Mouse (Mus musculus): Measurements from ENCODE around the gene Hyls1. TPM values are rescaled to one million over a fixed set of nuclear protein-coding genes. Genes with fewer than 3 reads are reported as not detected.

Gene Hyls1
- total and polyA plus RNA-seq, 3 experiments = 15.4 to 18.9 (median 18.3) TPM

DNA sequence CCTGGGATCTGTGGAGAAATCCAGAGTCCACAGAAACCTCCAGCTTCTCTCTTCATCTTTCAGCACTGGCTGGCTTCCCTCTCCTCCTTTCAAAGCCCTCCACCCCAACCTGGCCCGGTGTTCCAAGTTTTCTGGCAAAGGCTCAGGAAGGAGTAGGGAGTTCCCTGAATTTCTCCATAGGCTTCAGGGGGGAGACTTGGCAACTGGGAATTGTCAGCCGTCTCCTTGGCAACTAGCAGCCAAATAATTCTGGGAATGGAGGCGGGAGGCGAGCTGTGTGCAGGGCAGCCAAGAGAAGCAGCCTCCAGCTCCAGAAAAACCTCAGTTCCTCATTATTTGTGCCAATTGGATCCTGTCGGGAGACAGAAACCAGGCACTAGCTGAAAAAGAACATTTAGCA, 46.7 kb downstream of the Hyls1 start:
- Histone ChIP-seq H3K27me3 (replicated peaks) (no peaks in the 10 kb centered on the region), H3K27ac (ENCODE audit: insufficient read depth, low read depth) (no peak overlapping the region), H3K79me2 (replicated peaks; ENCODE audit: control insufficient read depth, extremely low read depth, insufficient read depth, poor library complexity, severe bottlenecking) (no peaks in the 10 kb centered on the region), H3K4me1 (ENCODE audit: control insufficient read depth in 1 of 2, insufficient read depth in 2 of 2) (peaks cover 0 to 3% of the 10 kb centered on the region in 2 experiments; a peak in 1 of 4 replicates), H3K9ac (ENCODE audit: insufficient read depth, low read depth) (no peak overlapping the region), H3K4me3 (replicated peaks in 1 of 3; ENCODE audit: low read depth in 2 of 3, low read length in 2 of 3, poor library complexity in 1 of 3) (no peak overlapping the region), H3K4me2 (ENCODE audit: insufficient read depth, low read depth, poor library complexity, severe bottlenecking) (no peak overlapping the region), H3K36me3 (replicated peaks in 1 of 2; ENCODE audit: control insufficient read depth in 1 of 2, insufficient read depth in 1 of 2, low read length in 1 of 2) (no peaks in the 10 kb centered on the region), H3K9me3 (replicated peaks; ENCODE audit: low read length) (no peaks in the 10 kb centered on the region)
- TF ChIP-seq NRF1 (IDR thresholded peaks at IDR 0.05; ENCODE audit: low read depth, low read length) (no peak), USF2 (conservative IDR thresholded peaks at IDR 0.05; ENCODE audit: low read depth, low read length) (no peak), ZC3H11A (IDR thresholded peaks at IDR 0.05; ENCODE audit: low read depth, low read length) (no peak), CTCF (conservative IDR thresholded peaks at IDR 0.05 in 1 of 2, IDR thresholded peaks at IDR 0.05 in 1 of 2; ENCODE audit: low read depth in 2 of 2, low read length in 2 of 2) (no peak), MEF2A (IDR thresholded peaks at IDR 0.05; ENCODE audit: borderline replicate concordance, low read depth, low read length) (no peak), KAT2A (IDR thresholded peaks at IDR 0.05; ENCODE audit: insufficient replicate concordance, low read length) (no peak), USF1 (IDR thresholded peaks at IDR 0.05; ENCODE audit: low read depth, low read length) (no peak), SMC3 (IDR thresholded peaks at IDR 0.05; ENCODE audit: low read depth, low read length) (no peak)
- dilution Hi-C loops (cut with MboI; ENCODE audit: extremely low pct_ligation_motif_present, extremely low pct_unique_long_range_greater_than_20kb, low sequenced_read_pairs) (no loop called here), in situ Hi-C loops (cut with MboI; ENCODE audit: low pct_ligation_motif_present, low pct_unique_long_range_greater_than_20kb, low sequenced_read_pairs) (no loop called here)
- no peak for DNase-seq (ENCODE audit: extremely low read depth)

DNA sequence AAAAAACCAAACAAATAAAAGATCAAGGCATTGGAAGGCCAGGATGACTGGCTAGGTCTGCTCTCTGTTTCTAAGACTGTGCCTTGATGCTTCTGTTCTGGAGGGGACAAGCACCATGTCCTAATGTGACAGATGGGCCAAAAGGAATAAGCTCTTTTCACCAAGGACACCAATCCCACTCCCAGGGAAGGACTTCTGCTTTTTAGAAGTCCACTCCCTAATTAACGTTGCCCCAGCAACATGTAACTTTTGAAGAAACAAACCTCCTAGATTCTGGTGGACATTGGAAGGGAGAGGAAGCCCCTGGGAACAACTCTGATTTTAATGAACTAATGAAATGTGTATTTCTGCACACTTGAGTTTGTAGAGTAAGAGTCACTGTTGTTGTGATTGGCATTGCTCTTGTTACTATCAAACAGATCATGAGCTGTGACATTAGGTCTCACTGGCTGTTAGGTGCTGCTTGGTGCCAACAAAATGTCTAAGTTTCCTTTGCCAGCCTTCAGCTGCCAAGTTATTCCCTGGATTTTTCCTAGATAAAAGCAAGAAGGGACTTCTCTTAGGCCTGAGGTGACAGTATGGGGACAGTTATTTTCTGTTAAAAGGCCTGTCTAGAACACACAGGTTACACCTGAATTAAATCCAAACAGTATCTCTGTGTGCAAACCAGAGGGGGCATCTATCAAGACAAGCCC, 47.2 kb downstream of the Hyls1 start:
- Histone ChIP-seq H3K36me3 (replicated peaks in 1 of 2; ENCODE audit: control insufficient read depth in 1 of 2, insufficient read depth in 1 of 2, low read length in 1 of 2) (no peaks in the 10 kb centered on the region), H3K9me3 (replicated peaks; ENCODE audit: low read length) (no peaks in the 10 kb centered on the region), H3K4me2 (ENCODE audit: insufficient read depth, low read depth, poor library complexity, severe bottlenecking) (no peak overlapping the region), H3K9ac (ENCODE audit: insufficient read depth, low read depth) (no peak overlapping the region), H3K4me3 (replicated peaks in 1 of 3; ENCODE audit: low read depth in 2 of 3, low read length in 2 of 3, poor library complexity in 1 of 3) (no peak overlapping the region), H3K4me1 (ENCODE audit: control insufficient read depth in 1 of 2, insufficient read depth in 2 of 2) (peaks cover 0 to 3% of the 10 kb centered on the region in 2 experiments; a peak in 1 of 4 replicates), H3K79me2 (replicated peaks; ENCODE audit: control insufficient read depth, extremely low read depth, insufficient read depth, poor library complexity, severe bottlenecking) (no peaks in the 10 kb centered on the region), H3K27me3 (replicated peaks) (no peaks in the 10 kb centered on the region), H3K27ac (ENCODE audit: insufficient read depth, low read depth) (no peak overlapping the region)
- in situ Hi-C loops (cut with MboI; ENCODE audit: low pct_ligation_motif_present, low pct_unique_long_range_greater_than_20kb, low sequenced_read_pairs) (no loop called here), dilution Hi-C loops (cut with MboI; ENCODE audit: extremely low pct_ligation_motif_present, extremely low pct_unique_long_range_greater_than_20kb, low sequenced_read_pairs) (no loop called here)
- DNase-seq (ENCODE audit: extremely low read depth) = no peak
- TF ChIP-seq PAX5 (IDR thresholded peaks at IDR 0.05; ENCODE audit: low read length) = no peak
- no peak for TF ChIP-seq ZKSCAN1 (IDR thresholded peaks at IDR 0.05; ENCODE audit: borderline replicate concordance, low read depth, low read length)
- no peak for TF ChIP-seq MAX (IDR thresholded peaks at IDR 0.05; ENCODE audit: low read length)
- no peak for TF ChIP-seq IRF4 (IDR thresholded peaks at IDR 0.05; ENCODE audit: low read depth, low read length)
- no peak for TF ChIP-seq CHD1 (IDR thresholded peaks at IDR 0.05; ENCODE audit: low read depth, low read length)
- no peak for TF ChIP-seq MYC (IDR thresholded peaks at IDR 0.05; ENCODE audit: low read depth, low read length)
- TF ChIP-seq EP300 (IDR thresholded peaks at IDR 0.05; ENCODE audit: low read length) = no peak
- TF ChIP-seq JUN (IDR thresholded peaks at IDR 0.05; ENCODE audit: insufficient read depth, low read depth, low read length) = no peak
